Mouse (Mus musculus) forebrain, embryonic 14.5 days (tissue): ENCODE measurements at regions not wholly inside any gene's neighbourhood (a gene's known extent, or its start where the extent isn't known, plus 50 kb on each side); places are given as distances from the start of the nearest gene placed in this dataset.

ENCODE experiments used
- ATAC-seq: fragments of 200-750 bp; cut with Nextera tagmentation; 2 replicates; pipeline ENCODE4 v1.8.0; 2017; ENCODE audit warnings: mild to moderate bottlenecking, moderate library complexity
- DNase-seq: peaks from one replicate; pipeline ENCODE4 v3.0.0-alpha.2; 2015; ENCODE audit warnings: low spot score
- H3K27ac ChIP-seq: fragments of 300-500 bp; sonication (generic); 2 replicates; pipeline ENCODE4 v1.5.1; 2014; ENCODE audit warnings: low read depth, mild to moderate bottlenecking, control low read depth, low read length, moderate library complexity
- H3K27me3 ChIP-seq: fragments of 300-500 bp; sonication (generic); replicated peaks from 2 replicates; pipeline ENCODE4 v1.6.1; 2014; ENCODE audit warnings: low read length, control low read depth, mixed read lengths; ENCODE audit not compliant: control insufficient read depth, insufficient read depth
- H3K36me3 ChIP-seq: fragments of 300-500 bp; sonication (generic); 2 replicates; pipeline ENCODE4 v1.6.1; 2014; ENCODE audit warnings: low read length, control low read depth; ENCODE audit not compliant: control insufficient read depth, insufficient read depth
- H3K4me1 ChIP-seq: fragments of 300-500 bp; sonication (generic); 2 replicates; pipeline ENCODE4 v1.6.1; 2014; ENCODE audit warnings: antibody characterized with exemption, low read length, control low read depth; ENCODE audit not compliant: control insufficient read depth, insufficient read depth
- H3K4me2 ChIP-seq: fragments of 300-500 bp; sonication (generic); 2 replicates; pipeline ENCODE4 v1.6.1; 2014; ENCODE audit warnings: mild to moderate bottlenecking, control low read depth, low read length
- H3K4me3 ChIP-seq: fragments of 300-500 bp; sonication (generic); 2 replicates; pipeline ENCODE4 v1.5.1; 2014; ENCODE audit warnings: low read depth, low read length, control low read depth
- H3K9ac ChIP-seq: fragments of 300-500 bp; sonication (generic); 2 replicates; pipeline ENCODE4 v1.6.1; 2014; ENCODE audit warnings: mild to moderate bottlenecking, low read length, control low read depth, moderate library complexity
- H3K9me3 ChIP-seq: fragments of 300-500 bp; sonication (generic); replicated peaks from 2 replicates; pipeline ENCODE4 v1.6.1; 2016; ENCODE audit warnings: low read length, control low read depth, mixed read lengths; ENCODE audit not compliant: control insufficient read depth
- WGBS: fragments of 180-500 bp; shearing (Covaris S2); extraction: QIAGEN DNeasy Blood & Tissue Kit; methylation state at CpG from one replicate; pipeline ENCODE4 v1.1.7; 2014; 5-methylcytosine and 5-hydroxymethylcytosine counted together

GRCm38 (mm10) chr9:94368231-94368936 is 169.5 kb downstream of the 1190002N15Rik start:
- no peaks in the 10 kb centered on the region for H3K36me3 ChIP-seq
- 88% methylated on average over 7 of the region's 7 CpGs for WGBS
- DNase-seq (no peak), ATAC-seq (no peak)
- H3K9me3 ChIP-seq, result no peaks in the 10 kb centered on the region
- H3K27ac ChIP-seq, result no peak overlapping the region
- no peaks in the 10 kb centered on the region for H3K27me3 ChIP-seq
- peaks cover 4% of the 10 kb centered on the region; the same call in 1 of the 2 replicates for H3K4me1 ChIP-seq
- H3K9ac ChIP-seq, result no peak overlapping the region
- no peak overlapping the region for H3K4me3 ChIP-seq
- no peak overlapping the region for H3K4me2 ChIP-seq

- Histone ChIP-seq H3K9me3 (no peaks in the 10 kb centered on the region), H3K9ac (no peak overlapping the region), H3K4me3 (no peak overlapping the region), H3K4me1 (peaks cover 6% of the 10 kb centered on the region; the same call in 1 of the 2 replicates), H3K36me3 (no peaks in the 10 kb centered on the region), H3K4me2 (no peak overlapping the region), H3K27me3 (no peaks in the 10 kb centered on the region), H3K27ac (peak overlapping the region; percentile 29; the same call in 1 of the 2 replicates)
- DNase-seq (peak; percentile 30), ATAC-seq (peak; percentile 34; the same call in 1 of the 2 replicates)
- WGBS, result 20% methylated on average over 7 of the region's 7 CpGs
These were observed 175.8 kb downstream of the 1190002N15Rik start for GRCm38 (mm10) chr9:94361877-94362697.

GRCm38 (mm10) chr9:94361011-94361410 is 176.9 kb downstream of the 1190002N15Rik start:
- H3K4me3 ChIP-seq, result no peak overlapping the region
- H3K9ac ChIP-seq, result no peak overlapping the region
- ATAC-seq, result no peak
- H3K27me3 ChIP-seq, result no peaks in the 10 kb centered on the region
- H3K4me1 ChIP-seq, result peaks cover 6% of the 10 kb centered on the region; the same call in 1 of the 2 replicates
- 82% methylated on average over 2 of the region's 2 CpGs for WGBS
- no peaks in the 10 kb centered on the region for H3K9me3 ChIP-seq
- no peaks in the 10 kb centered on the region for H3K36me3 ChIP-seq
- no peak for DNase-seq
- no peak overlapping the region for H3K27ac ChIP-seq
- no peak overlapping the region for H3K4me2 ChIP-seq

- Histone ChIP-seq H3K9me3 (no peaks in the 10 kb centered on the region), H3K27me3 (no peaks in the 10 kb centered on the region), H3K4me1 (peaks cover 6% of the 10 kb centered on the region; the same call in 1 of the 2 replicates), H3K9ac (no peak overlapping the region), H3K27ac (no peak overlapping the region), H3K36me3 (no peaks in the 10 kb centered on the region), H3K4me3 (no peak overlapping the region), H3K4me2 (no peak overlapping the region)
- WGBS, result 75% methylated on average over 2 of the region's 2 CpGs
- DNase-seq (peak; percentile 55), ATAC-seq (no peak)
These were observed 179.7 kb downstream of the 1190002N15Rik start for GRCm38 (mm10) chr9:94358150-94358549.

GRCm38 (mm10) chr9:94342011-94342410 is 195.9 kb downstream of the 1190002N15Rik start:
- Histone ChIP-seq H3K4me3 (no peak overlapping the region), H3K4me1 (no peaks in the 10 kb centered on the region), H3K4me2 (no peak overlapping the region), H3K9me3 (no peaks in the 10 kb centered on the region), H3K27me3 (no peaks in the 10 kb centered on the region), H3K36me3 (no peaks in the 10 kb centered on the region), H3K9ac (no peak overlapping the region), H3K27ac (no peak overlapping the region)
- ATAC-seq, result peak; percentile 99
- peak; percentile 87 for DNase-seq
- 56% methylated on average over 4 of the region's 4 CpGs for WGBS

- no peak overlapping the region for H3K4me2 ChIP-seq
- WGBS, result 90% methylated on average over 2 of the region's 2 CpGs
- DNase-seq (no peak), ATAC-seq (no peak)
- H3K4me3 ChIP-seq, result no peak overlapping the region
- no peak overlapping the region for H3K9ac ChIP-seq
- no peaks in the 10 kb centered on the region for H3K36me3 ChIP-seq
- H3K27me3 ChIP-seq, result no peaks in the 10 kb centered on the region
- no peak overlapping the region for H3K27ac ChIP-seq
- H3K9me3 ChIP-seq, result no peaks in the 10 kb centered on the region
- H3K4me1 ChIP-seq, result no peaks in the 10 kb centered on the region
These were observed 196.3 kb downstream of the 1190002N15Rik start for GRCm38 (mm10) chr9:94341531-94341930.

GRCm38 (mm10) chr9:94333450-94333849 is 204.4 kb downstream of the 1190002N15Rik start:
- Histone ChIP-seq H3K36me3 (no peaks in the 10 kb centered on the region), H3K9ac (no peak overlapping the region), H3K4me1 (no peaks in the 10 kb centered on the region), H3K4me2 (no peak overlapping the region), H3K27me3 (no peaks in the 10 kb centered on the region), H3K27ac (no peak overlapping the region), H3K9me3 (no peaks in the 10 kb centered on the region), H3K4me3 (no peak overlapping the region)
- no peak for ATAC-seq
- WGBS, result 94% methylated on average over 5 of the region's 5 CpGs
- no peak for DNase-seq

GRCm38 (mm10) chr9:94323011-94323410 is 214.9 kb downstream of the 1190002N15Rik start:
- Histone ChIP-seq H3K27ac (no peak overlapping the region), H3K9me3 (no peaks in the 10 kb centered on the region), H3K9ac (no peak overlapping the region), H3K4me1 (no peaks in the 10 kb centered on the region), H3K4me2 (no peak overlapping the region), H3K36me3 (no peaks in the 10 kb centered on the region), H3K4me3 (no peak overlapping the region), H3K27me3 (no peaks in the 10 kb centered on the region)
- no peak for DNase-seq
- WGBS, result 82% methylated on average over 3 of the region's 3 CpGs
- ATAC-seq, result no peak

GRCm38 (mm10) chr9:94302575-94302974 is 235.3 kb downstream of the 1190002N15Rik start:
- Histone ChIP-seq H3K9ac (no peak overlapping the region), H3K4me2 (no peak overlapping the region), H3K27ac (no peak overlapping the region), H3K27me3 (no peaks in the 10 kb centered on the region), H3K4me1 (no peaks in the 10 kb centered on the region), H3K4me3 (no peak overlapping the region), H3K9me3 (no peaks in the 10 kb centered on the region), H3K36me3 (no peaks in the 10 kb centered on the region)
- ATAC-seq (no peak), DNase-seq (no peak)
- WGBS, result 77% methylated on average over 3 of the region's 3 CpGs
